Mouse (Mus musculus) brain, embryonic 18.5 days (tissue): ENCODE data around the gene Accsl.
A peak's percentile ranks its signal among the peaks of the same experiment; 100 is the strongest.

ENCODE experiments used
- DNase-seq: peaks from one replicate; pipeline ENCODE4 v3.0.0-alpha.2; 2012; ENCODE audit warnings: low read depth, low spot score

Accsl gene

GRCm38 (mm10) chr2:93869107-93869600 lies at the start of gene Accsl:
Accsl (minus strand) TSS chr2:93869157.
- no peak for DNase-seq

- no peak for DNase-seq
Measured at GRCm38 (mm10) chr2:93913552-93913951, 44.6 kb upstream of the Accsl start.

DNA sequence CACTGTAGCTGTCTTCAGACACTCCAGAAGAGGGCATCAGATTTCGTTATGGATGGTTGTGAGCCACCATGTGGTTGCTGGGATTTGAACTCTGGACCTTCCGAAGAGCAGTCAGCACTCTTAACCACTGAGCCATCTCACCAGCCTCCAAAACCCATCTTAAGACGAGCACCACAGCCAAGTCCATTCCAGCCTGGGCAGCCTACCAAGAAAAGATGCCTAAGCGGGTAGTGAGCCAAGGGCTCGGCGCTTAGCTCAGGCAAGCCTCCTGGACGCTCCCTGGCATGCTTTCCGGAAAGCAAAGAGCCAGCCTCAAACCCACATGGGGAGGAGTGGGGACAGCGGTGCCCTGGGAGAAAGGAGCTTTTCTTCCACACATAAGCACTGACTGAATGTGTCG lies 43.0 kb upstream of the Accsl start:
- DNase-seq, result no peak

DNA sequence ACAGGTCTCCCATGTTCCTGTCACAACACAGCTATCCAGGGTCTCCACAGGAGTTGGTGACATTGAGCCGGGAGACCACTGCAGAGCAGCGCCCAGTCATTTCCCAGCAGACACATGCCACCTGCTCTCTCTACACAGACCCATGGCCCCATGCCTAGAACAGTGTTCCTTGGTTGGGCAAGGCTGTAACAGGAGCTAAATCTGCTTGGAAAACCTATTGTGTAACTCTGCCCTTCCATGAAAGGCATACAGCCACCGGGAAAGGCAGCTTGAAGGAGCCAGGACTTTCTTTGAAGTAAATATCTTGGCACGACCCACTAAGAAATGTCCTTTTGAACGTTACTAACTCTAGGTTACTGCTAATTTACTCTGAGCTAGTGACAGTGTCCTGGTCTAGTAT lies 40.8 kb upstream of the Accsl start:
- DNase-seq, result no peak

DNA sequence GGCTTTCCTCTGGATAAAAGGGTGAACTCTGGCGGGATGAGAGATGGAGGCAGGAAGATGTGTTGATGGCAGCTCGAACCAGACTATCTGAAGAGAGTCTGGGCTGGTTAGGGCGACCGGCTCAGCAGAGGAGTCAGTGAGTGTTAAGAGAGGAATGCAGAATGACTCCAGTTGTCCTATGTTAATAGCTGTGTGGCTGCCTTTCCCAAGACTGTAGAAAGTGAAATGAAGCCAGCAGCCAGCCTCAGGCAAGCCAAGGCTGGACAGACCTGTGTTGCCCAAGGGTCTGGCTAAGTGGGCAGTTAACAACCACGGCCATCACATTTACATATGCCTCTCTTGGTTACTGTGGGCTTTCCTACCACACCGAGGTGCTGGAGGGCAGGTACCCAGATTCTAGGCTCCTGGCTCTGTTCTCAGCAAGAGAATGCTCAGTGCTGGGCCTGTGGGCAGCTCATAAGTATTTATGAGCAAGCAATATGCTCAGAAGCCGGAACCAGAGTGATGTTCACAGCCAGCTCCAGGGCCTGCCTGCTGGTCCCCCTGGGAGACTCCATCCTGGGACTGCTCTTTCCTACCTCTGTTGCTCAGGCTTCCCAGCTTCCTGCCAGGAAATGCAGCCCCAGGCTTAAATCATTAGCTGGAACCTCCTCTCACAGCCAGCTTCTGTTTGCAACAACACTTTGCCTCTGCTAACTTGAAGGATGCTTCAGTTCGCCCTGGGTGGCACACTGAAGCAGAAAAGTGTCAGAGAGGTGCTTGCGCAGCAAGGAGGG lies 38.8 kb upstream of the Accsl start:
- DNase-seq, result no peak

GRCm38 (mm10) chr2:93906316-93906715 lies 37.4 kb upstream of the Accsl start:
- DNase-seq, result no peak

DNA sequence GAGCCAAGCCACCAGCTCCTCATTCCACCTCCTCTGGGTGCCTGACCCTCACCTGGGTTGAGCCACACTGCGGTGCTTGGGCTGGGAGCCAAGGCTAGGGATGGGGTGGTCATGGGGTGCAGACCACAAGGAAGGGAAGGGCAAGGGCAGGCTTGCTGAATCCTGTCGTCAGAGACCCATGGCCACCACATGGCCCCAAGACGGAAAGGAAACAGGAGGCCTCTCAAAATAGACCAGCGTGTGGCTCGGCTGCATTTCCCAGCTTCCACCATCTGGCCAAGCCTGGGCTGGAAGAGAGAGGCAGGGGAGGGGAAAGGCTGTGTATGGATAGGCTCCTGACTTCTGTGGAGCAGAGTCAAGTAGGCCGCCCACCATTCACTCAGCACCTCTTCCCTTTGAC lies 34.5 kb upstream of the Accsl start:
- DNase-seq, result no peak

- no peak for DNase-seq
Measured at GRCm38 (mm10) chr2:93902680-93903305, 33.8 kb upstream of the Accsl start.

GRCm38 (mm10) chr2:93899397-93900380 lies 30.7 kb upstream of the Accsl start:
- DNase-seq, result no peak

DNA sequence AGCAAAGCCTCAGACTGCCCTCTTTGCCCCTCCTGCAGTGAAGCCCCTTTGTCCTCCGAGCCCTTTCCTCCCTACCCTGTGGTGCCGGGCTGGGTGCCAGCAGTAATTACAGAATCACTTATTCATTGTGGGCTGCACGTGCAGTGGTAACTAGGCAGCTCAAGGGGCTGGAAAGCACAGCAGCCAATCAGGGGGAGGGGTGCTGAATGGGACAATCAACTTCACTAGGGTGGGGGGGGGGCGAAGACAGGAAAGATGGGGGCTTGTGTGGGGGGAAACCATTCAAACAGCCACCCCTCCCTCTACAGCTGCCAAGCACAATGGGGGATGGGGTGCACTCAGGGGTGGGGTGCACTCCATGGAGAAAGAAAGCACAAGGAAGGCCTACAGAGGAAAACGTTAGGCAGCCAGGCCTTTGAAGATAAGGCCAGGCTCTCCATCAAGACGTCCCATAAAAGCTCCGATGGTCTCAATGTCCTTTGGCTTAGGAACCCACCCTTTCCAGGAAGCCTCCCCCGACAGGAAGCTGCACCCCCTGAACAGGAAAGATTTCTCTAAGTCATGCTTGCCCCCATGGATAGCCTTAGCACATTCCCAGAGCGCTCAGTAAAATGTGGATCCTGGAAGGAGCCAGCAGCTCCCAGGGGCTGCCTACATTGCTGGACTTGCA lies 22.8 kb upstream of the Accsl start:
- DNase-seq, result peak; percentile 85

GRCm38 (mm10) chr2:93890143-93890542 lies 21.2 kb upstream of the Accsl start:
- DNase-seq, result no peak

DNA sequence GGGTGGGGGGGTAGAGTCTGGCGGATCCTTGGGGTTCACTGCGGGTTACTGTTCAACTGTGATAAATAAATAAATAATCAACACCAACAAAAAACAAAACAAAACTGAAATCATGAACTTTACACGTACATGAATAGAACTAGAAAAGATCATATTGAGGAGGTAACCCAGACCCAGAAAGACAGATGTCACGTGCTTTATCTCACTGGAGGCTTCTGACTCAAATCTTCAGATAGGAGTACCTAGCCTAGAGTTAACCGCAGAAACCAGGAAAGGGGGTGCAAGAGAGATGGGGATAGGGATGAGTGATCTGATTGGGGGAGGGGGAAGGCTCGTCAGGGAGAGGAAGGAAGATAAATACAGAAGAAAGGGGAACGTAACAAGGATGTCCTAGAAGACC lies 20.1 kb upstream of the Accsl start:
- DNase-seq, result no peak

- DNase-seq, result no peak
Measured at GRCm38 (mm10) chr2:93888366-93888765, 19.4 kb upstream of the Accsl start.

DNA sequence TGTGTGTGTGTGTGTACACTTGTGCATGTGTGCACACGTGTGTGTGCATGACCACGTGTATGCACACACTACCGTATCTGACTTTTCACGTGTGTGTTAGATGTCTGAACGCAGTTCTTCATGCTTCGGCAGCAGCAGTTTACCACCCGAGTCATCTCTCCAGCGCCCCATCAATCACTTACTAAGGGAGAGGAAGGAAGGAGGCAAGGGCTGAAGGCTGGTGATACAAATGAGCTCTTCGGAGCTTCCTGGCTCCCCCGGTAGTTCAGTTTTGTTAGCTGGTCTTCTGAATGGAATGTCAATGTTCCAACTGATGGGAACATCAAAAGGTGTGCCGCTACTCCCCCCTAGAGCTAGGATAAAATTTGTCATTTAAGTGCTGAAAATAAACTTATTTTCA lies 18.3 kb upstream of the Accsl start:
- no peak for DNase-seq

- DNase-seq, result no peak
Measured at GRCm38 (mm10) chr2:93886013-93886794, 17.2 kb upstream of the Accsl start.

DNA sequence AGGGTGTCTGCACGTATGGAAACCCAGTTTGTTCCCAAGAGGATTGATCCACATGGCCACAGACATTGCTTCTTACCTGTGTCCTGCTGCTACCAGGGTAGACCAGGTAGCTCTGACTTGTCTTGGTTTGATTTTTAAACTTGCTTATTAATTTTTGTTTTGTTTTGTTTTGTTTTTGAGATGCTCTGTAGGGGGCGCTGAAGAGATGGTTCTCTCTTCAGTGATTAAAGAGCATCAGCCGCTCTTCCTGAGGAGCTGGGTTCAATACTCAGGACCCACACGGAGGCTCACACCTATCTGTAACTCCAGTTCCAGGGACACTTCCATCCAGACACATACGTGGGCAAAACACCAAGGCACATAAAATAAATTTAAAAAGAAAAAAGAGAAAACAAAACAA lies 14.1 kb upstream of the Accsl start:
- no peak for DNase-seq

DNA sequence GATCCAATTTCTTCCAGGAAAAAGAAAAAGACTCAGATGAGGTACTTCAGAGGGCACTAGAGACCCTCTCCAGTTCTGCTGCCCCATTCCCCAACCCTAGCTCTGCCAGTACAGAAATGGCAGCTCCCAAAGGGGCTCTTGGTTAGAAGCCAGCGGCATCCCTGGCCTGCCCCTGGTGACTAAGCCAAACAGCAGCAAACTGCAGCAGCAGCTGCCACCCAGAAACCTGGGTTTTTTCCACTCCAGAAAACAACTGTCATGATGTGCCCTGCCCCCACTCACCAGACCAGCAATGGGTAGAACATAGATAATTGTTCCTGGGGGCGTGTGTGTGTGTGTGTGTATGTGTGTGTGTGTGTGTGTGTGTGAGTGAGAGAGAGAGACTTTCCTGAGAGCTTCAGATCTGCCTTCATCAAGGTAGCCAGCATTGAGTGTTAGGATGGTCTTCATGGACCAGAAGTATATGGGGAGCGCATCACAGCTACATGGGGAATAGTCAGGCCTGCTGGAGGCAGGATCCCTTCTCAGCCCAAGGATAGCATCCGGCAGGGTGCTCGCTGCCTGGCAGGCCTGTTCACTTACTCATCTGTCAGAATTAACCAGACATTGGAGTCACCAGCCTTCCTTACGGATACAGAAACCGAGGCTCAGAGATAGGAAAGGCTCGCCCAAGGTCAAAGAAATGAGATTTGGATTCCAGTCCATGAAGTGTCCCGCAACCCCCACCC lies 12.8 kb upstream of the Accsl start:
- no peak for DNase-seq

DNA sequence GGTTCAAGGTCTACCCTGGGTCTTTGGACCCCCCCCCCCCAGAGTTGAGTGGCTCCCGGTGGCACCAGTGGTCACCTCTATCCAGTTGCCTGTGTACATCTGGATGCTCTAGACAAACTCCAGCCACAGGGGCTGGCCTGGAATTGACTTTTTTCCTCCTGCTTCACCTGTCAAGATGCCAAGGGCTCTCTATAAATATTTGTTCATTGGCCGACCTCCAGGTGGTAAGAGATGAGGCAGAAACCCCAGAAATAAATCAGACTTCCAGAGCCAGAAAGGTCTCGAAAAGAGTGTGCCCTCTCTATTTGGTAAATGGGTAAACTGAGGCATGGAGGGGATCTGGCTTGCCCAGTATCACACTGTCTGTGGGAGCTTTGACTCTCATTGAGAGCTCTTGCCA lies 12.0 kb upstream of the Accsl start:
- no peak for DNase-seq

- no peak for DNase-seq
Measured at GRCm38 (mm10) chr2:93880450-93880849, 11.5 kb upstream of the Accsl start.

- DNase-seq, result no peak
Measured at GRCm38 (mm10) chr2:93877005-93877404, 8.0 kb upstream of the Accsl start.
